ENCODE assay signal across 22 mouse cellular contexts in the genomic region with DNA sequence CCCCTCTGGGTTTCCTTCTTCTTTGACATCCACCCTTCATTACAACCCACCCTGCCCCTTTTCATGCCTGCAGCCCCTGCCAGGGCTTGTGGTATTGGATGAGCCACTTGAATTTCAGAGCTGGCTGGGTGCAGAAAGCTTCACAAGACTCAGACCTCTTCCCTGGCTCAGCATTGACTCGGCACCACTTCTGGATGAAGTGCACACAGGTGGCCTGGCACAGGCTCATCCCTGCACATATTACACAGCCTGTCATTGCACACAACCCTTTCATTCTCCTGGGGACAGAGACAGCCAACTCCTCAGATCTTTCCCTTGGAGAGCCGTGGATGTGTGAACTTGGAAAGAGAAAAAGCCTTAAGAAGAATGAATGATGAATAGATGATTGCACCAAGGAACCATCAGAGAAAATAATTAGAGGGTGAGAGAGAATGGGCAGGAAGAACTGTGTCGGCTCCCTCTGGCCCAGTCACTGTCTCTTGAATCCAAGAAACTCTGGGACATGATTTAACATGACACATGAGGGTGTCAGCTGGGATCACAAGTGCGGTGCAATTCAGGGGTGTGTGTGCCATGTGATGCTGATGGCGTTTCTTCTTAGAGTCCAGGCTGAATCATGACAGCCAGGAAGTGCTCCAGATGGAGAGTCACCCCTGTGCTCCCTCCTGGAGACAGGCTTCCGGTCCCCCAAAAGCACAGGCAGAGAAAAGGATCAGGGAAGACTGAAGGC.
DNase-seq lines count a peak whose midpoint lies in the region; ATAC-seq and TF ChIP-seq lines count a peak whose summit lies in the region.
"Had no signal": no experiment of that assay in that cellular context is flagged by ENCODE, and none has a peak within 500 bp of the region (broad histone marks: within the 10 kb centered on the region; RNA-seq: fewer than 3 reads in every experiment).

No protein-coding gene starts in this region.

- no peaks in the 10 kb centered on the region for H3K27me3 ChIP-seq in forebrain, postnatal 0 days (ENCODE audit: insufficient read depth, low read length)
- no peaks in the 10 kb centered on the region for H3K27me3 ChIP-seq in forebrain, embryonic 10.5 days (ENCODE audit: poor library complexity, severe bottlenecking)
- no peaks in the 10 kb centered on the region for H3K27me3 ChIP-seq in midbrain, postnatal 0 days (ENCODE audit: insufficient read depth, low read length)
- no peaks in the 10 kb centered on the region for H3K27me3 ChIP-seq in midbrain, embryonic 11.5 days (ENCODE audit: control insufficient read depth, insufficient read depth, low read length)
- H3K27me3 ChIP-seq: embryonic facial prominence, embryonic 12.5 days; embryonic facial prominence, embryonic 15.5 days; forebrain, embryonic 12.5 days; heart, embryonic 15.5 days had no signal

- peak; percentile 75; the same call in 1 of the 2 replicates for ATAC-seq in forebrain, postnatal 0 days
- no peak for ATAC-seq in midbrain, postnatal 0 days (ENCODE audit: low FRiP score)
- no peak for ATAC-seq in midbrain, embryonic 11.5 days (ENCODE audit: low FRiP score)
- ATAC-seq: intestine, postnatal 0 days; Patski had no signal

- no peak overlapping the region for H3K4me3 ChIP-seq in forebrain, postnatal 0 days (ENCODE audit: low read depth, low read length)
- no peak overlapping the region for H3K4me3 ChIP-seq in forebrain, embryonic 10.5 days
- no peak overlapping the region for H3K4me3 ChIP-seq in midbrain, postnatal 0 days (ENCODE audit: low read depth, low read length)
- no peak overlapping the region for H3K4me3 ChIP-seq in midbrain, embryonic 11.5 days (ENCODE audit: low read depth, low read length)
- H3K4me3 ChIP-seq: embryonic facial prominence, embryonic 12.5 days; embryonic facial prominence, embryonic 15.5 days; forebrain, embryonic 12.5 days; heart, embryonic 12.5 days; heart, embryonic 15.5 days; hindbrain, embryonic 10.5 days had no signal

- no peak overlapping the region for H3K4me2 ChIP-seq in forebrain, postnatal 0 days (ENCODE audit: low read depth)
- H3K4me2 ChIP-seq in midbrain, postnatal 0 days (ENCODE audit: low read depth, low read length, poor library complexity, severe bottlenecking), result no peak overlapping the region
- no peak overlapping the region for H3K4me2 ChIP-seq in midbrain, embryonic 11.5 days
- H3K4me2 ChIP-seq: embryonic facial prominence, embryonic 12.5 days; embryonic facial prominence, embryonic 15.5 days; forebrain, embryonic 12.5 days; heart, embryonic 12.5 days; heart, embryonic 15.5 days; hindbrain, embryonic 14.5 days had no signal

- no peak overlapping the region for H3K27ac ChIP-seq in forebrain, postnatal 0 days (ENCODE audit: low read depth, low read length)
- H3K27ac ChIP-seq in forebrain, embryonic 10.5 days, result no peak overlapping the region
- no peak overlapping the region for H3K27ac ChIP-seq in midbrain, postnatal 0 days (ENCODE audit: low read depth, low read length)
- no peak overlapping the region for H3K27ac ChIP-seq in midbrain, embryonic 11.5 days (ENCODE audit: low read depth, low read length)
- H3K27ac ChIP-seq: embryonic facial prominence, embryonic 12.5 days; embryonic facial prominence, embryonic 15.5 days; forebrain, embryonic 12.5 days; heart, embryonic 15.5 days; hindbrain, embryonic 10.5 days; hindbrain, embryonic 14.5 days had no signal

- H3K4me1 ChIP-seq in forebrain, postnatal 0 days (ENCODE audit: insufficient read depth), result no peaks in the 10 kb centered on the region
- H3K4me1 ChIP-seq in forebrain, embryonic 10.5 days, result no peaks in the 10 kb centered on the region
- no peaks in the 10 kb centered on the region for H3K4me1 ChIP-seq in midbrain, postnatal 0 days (ENCODE audit: insufficient read depth, low read length)
- no peaks in the 10 kb centered on the region for H3K4me1 ChIP-seq in midbrain, embryonic 11.5 days (ENCODE audit: control insufficient read depth, insufficient read depth, low read length)
- H3K4me1 ChIP-seq: embryonic facial prominence, embryonic 12.5 days; embryonic facial prominence, embryonic 15.5 days; forebrain, embryonic 12.5 days; heart, embryonic 12.5 days; heart, embryonic 15.5 days; hindbrain, embryonic 10.5 days had no signal

- H3K9me3 ChIP-seq in forebrain, postnatal 0 days (ENCODE audit: low read length), result no peaks in the 10 kb centered on the region
- H3K9me3 ChIP-seq in forebrain, embryonic 10.5 days, result 0 out of 2 replicates have a peak, but pooled peaks cover 5% of the 10 kb centered on the region
- H3K9me3 ChIP-seq in midbrain, postnatal 0 days (ENCODE audit: low read length), result no peaks in the 10 kb centered on the region
- H3K9me3 ChIP-seq in midbrain, embryonic 11.5 days (ENCODE audit: control insufficient read depth, low read length), result no peaks in the 10 kb centered on the region; the same call in 1 of the 2 replicates
- H3K9me3 ChIP-seq: embryonic facial prominence, embryonic 15.5 days had no signal

- WGBS in forebrain, postnatal 0 days, result 68% methylated on average over 6 of the region's 6 CpGs
- 86% methylated on average over 6 of the region's 6 CpGs for WGBS in forebrain, embryonic 10.5 days
- WGBS in midbrain, postnatal 0 days, result 77% methylated on average over 6 of the region's 6 CpGs
- 88% methylated on average over 6 of the region's 6 CpGs for WGBS in midbrain, embryonic 11.5 days

- no peak for TF ChIP-seq CTCF in forebrain, postnatal 0 days (IDR thresholded peaks at IDR 0.05; ENCODE audit: low read depth)
- TF ChIP-seq CTCF in midbrain, postnatal 0 days (IDR thresholded peaks at IDR 0.05), result no peak

- DNase-seq in cerebellum, postnatal 10 days, result peak; percentile 55 to 67
- no peak for DNase-seq in cerebellum, adult 11 months
- DNase-seq in forebrain, postnatal 0 days, result no peak
- DNase-seq in forebrain, embryonic 10.5 days (ENCODE audit: extremely low spot score, low spot score), result no peak
- DNase-seq in midbrain, postnatal 0 days (ENCODE audit: low spot score), result peak; percentile 32
- no peak for DNase-seq in midbrain, embryonic 11.5 days (ENCODE audit: low spot score, missing footprints)
- DNase-seq: adrenal gland, adult 2 months; adrenal gland, postnatal 25 days; gastrocnemius, postnatal 25 days; heart, adult 18-20 months; heart, postnatal 10 days; heart, postnatal 36 days; kidney, adult 2 months had no signal

- no peak overlapping the region for H3K9ac ChIP-seq in forebrain, postnatal 0 days
- no peak overlapping the region for H3K9ac ChIP-seq in midbrain, postnatal 0 days (replicated peaks; ENCODE audit: low read length, poor library complexity, severe bottlenecking)
- no peak overlapping the region for H3K9ac ChIP-seq in midbrain, embryonic 11.5 days (ENCODE audit: low read length)
- H3K9ac ChIP-seq: embryonic facial prominence, embryonic 12.5 days; embryonic facial prominence, embryonic 15.5 days; forebrain, embryonic 12.5 days; heart, embryonic 12.5 days; heart, embryonic 15.5 days; hindbrain, embryonic 14.5 days had no signal

- H3K36me3 ChIP-seq in forebrain, postnatal 0 days (ENCODE audit: insufficient read depth), result no peaks in the 10 kb centered on the region
- no peaks in the 10 kb centered on the region for H3K36me3 ChIP-seq in forebrain, embryonic 10.5 days (replicated peaks)
- no peaks in the 10 kb centered on the region for H3K36me3 ChIP-seq in midbrain, postnatal 0 days (ENCODE audit: insufficient read depth, low read length)
- H3K36me3 ChIP-seq in midbrain, embryonic 11.5 days (ENCODE audit: control insufficient read depth, insufficient read depth, low read length), result no peaks in the 10 kb centered on the region
- H3K36me3 ChIP-seq: embryonic facial prominence, embryonic 12.5 days; embryonic facial prominence, embryonic 15.5 days; forebrain, embryonic 12.5 days; heart, embryonic 12.5 days; heart, embryonic 15.5 days; hindbrain, embryonic 10.5 days had no signal

Comparison
In these comparisons a context has a peak if more than half of its experiments do, and no peak if none do; other contexts are left out.
1. DNase-seq: peak in cerebellum, postnatal 10 days (2 of 2) and midbrain, postnatal 0 days (single experiment); none in cerebellum, adult 11 months (single experiment), forebrain, postnatal 0 days (single experiment), forebrain, embryonic 10.5 days (single experiment) and midbrain, embryonic 11.5 days (single experiment).